In the genomic region with DNA sequence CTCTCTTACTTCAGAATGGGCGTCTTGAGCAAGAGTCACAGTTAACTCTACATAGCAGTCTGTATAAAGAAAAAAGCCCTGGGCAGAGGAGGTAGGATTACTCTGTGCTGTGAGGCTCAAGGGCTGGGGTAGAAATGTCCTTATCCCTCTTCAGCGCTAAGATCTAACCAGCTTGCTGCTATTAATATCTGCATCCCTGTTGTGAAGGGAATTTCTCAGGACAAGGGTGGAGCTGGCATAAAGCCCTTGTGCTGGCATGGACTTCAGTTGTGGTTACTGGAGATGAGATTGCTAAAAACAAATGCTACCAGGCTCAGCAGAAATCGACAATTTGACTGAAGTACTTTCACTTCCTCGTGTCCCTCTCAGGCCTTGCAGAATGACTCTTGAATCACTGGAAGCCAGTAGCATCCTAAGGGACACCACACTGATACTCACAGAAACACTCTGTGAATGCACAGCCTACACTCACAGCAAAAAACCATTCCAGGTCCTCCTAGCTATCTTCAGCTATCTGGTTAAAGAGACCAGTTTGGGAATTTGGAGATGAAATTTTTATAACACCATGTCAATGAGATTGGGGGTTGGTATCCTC, we compare ENCODE assay signal across 9 mouse cellular contexts.
DNase-seq lines count a peak whose midpoint lies in the region; ATAC-seq lines count a peak whose summit lies in the region.
"Had no signal": no experiment of that assay in that cellular context is flagged by ENCODE, and none has a peak within 500 bp of the region (broad histone marks: within the 10 kb centered on the region; RNA-seq: fewer than 3 reads in every experiment).

No protein-coding gene starts in this region.

- H3K9ac ChIP-seq in heart, embryonic 15.5 days, result no peak overlapping the region

- H3K4me3 ChIP-seq in heart, embryonic 15.5 days, result no peak overlapping the region

- 29% methylated on average over 4 of the region's 4 CpGs for WGBS in heart, embryonic 15.5 days

- peak overlapping the region; percentile 21; the same call in 1 of the 2 replicates for H3K4me2 ChIP-seq in heart, embryonic 15.5 days

- peak; percentile 57 for ATAC-seq in cerebellum, adult (ENCODE audit: insufficient number of reproducible peaks, low FRiP score, low TSS enrichment)
- ATAC-seq in heart, embryonic 15.5 days (replicated peaks; ENCODE audit: insufficient number of reproducible peaks, insufficient read depth, low FRiP score, low read depth), result no peak

- 0 out of 2 replicates have a peak, but pooled peaks cover 6% of the 10 kb centered on the region for H3K4me1 ChIP-seq in heart, embryonic 15.5 days (replicated peaks)

- H3K9me3 ChIP-seq in heart, embryonic 15.5 days (replicated peaks), result no peaks in the 10 kb centered on the region

- peak overlapping the region; percentile 13; the same call in 1 of the 2 replicates for H3K27ac ChIP-seq in heart, embryonic 15.5 days
- H3K27ac ChIP-seq: macrophage had no signal

- no peak for DNase-seq in cerebellum, postnatal 4 days (ENCODE audit: low spot score in 2 of 2)
- DNase-seq in ovary, adult 18-20 months (ENCODE audit: low spot score), result peak; percentile 24
- no peak for DNase-seq in ovary, postnatal 36 days (ENCODE audit: low spot score)
- DNase-seq in right cerebral cortex, postnatal 4 days, result peak; percentile 18
- no peak for DNase-seq in testis, postnatal 10 days (ENCODE audit: low spot score)
- DNase-seq in kidney, postnatal 4 days, result no peak

- no peaks in the 10 kb centered on the region for H3K27me3 ChIP-seq in heart, embryonic 15.5 days

- no peaks in the 10 kb centered on the region for H3K36me3 ChIP-seq in heart, embryonic 15.5 days

Comparison
In these comparisons a context has a peak if more than half of its experiments do, and no peak if none do; other contexts are left out.
1. DNase-seq: peak in ovary, adult 18-20 months (single experiment) and right cerebral cortex, postnatal 4 days (single experiment); none in cerebellum, postnatal 4 days (0 of 2), ovary, postnatal 36 days (single experiment), testis, postnatal 10 days (single experiment) and kidney, postnatal 4 days (0 of 2).